Mouse (Mus musculus) R1 (cell line): ENCODE measurements around the gene Nup107.

Experiments
- DNase-seq: peaks from one replicate; pipeline ENCODE4 v3.0.0-alpha.2; 2018; ENCODE audit warnings: low read depth, low spot score

The Nup107 gene

DNA sequence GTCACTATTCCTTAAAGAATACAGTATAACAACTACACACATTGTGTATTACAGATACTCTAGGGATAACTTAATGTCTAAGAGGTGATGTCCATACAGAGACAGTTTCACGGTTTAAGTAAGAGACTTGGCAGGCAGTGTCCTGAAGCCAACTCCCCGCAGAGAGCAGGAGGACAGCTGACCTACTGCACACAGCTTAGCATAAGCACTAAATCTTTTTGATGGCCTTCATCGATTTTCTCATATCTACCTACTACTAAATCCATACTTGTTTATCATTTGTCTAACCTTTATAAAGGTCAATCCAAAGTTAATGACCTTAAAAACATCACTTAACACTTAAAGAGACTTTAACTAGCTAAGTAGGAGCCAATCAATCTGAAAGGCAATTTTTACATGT, 89.0 kb downstream of the Nup107 start:
- DNase-seq: no peak

GRCm38 (mm10) chr10:117702024-117702833, 90.3 kb downstream of the Nup107 start:
- no peak for DNase-seq

DNA sequence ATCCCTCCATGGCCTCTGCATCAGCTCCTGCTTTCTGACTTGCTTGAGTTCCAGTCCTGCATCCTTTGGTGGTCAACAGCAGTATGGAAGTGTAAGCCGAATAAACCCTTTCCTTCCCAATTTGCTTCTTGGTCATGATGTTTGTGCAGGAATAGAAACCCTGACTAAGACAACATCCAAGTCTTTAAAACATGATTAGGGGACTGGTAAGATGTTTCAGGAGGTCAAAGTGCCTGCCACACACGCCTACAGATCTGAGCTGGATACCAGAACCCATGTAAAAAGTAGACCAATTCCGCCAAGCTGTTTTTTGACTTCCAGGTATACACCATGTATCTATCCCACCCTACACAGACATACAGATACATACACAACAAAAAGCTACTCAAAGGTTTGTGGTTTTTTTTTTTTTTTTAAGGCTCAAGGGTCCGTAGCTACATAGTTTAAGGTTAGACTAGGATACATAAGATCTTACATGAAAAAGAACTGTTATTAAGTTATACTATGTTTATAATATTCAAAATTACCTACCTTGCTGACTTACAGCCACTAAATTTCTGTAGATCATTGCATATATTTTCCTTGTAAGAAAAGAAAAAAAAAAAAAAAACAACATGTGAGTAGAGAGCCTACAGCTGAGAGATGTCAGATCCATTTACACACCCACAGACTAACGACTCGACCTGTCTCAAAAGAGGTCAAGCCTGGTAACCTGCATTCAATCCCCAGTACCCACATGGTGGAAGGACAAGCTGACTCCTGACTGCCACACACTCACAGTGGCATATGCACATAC, 91.3 kb downstream of the Nup107 start:
- no peak for DNase-seq
